Mouse (Mus musculus) myocyte (in vitro differentiated cells): Measurements from ENCODE around the gene Cs.

ENCODE experiments used
- POLR2A ChIP-seq: IDR thresholded peaks from one replicate; pipeline ENCODE4 v1.6.1; 2011; ENCODE audit warnings: low read depth, mild to moderate bottlenecking, control low read depth, moderate library complexity; ENCODE audit not compliant: insufficient read length
- USF1 ChIP-seq: IDR thresholded peaks from one replicate; pipeline ENCODE4 v1.6.1; 2011; ENCODE audit warnings: low read depth, mild to moderate bottlenecking, control low read depth, moderate library complexity

- TF ChIP-seq POLR2A (no peak), USF1 (no peak)
Measured at GRCm38 (mm10) chr10:128326825-128327224, 10.7 kb upstream of the Cs start.
